Mouse (Mus musculus) cerebellum, adult 8-10 months (tissue): ENCODE measurements around the gene Lrrc3c.
"Not testable (repeated sequence)": the region's sequence is repeated elsewhere in the genome, so short reads cannot be mapped to it uniquely, and the experiment has no call there.

Source experiments
- DNase-seq: peaks from one replicate; pipeline ENCODE4 v3.0.0; 2022

Lrrc3c gene

DNA sequence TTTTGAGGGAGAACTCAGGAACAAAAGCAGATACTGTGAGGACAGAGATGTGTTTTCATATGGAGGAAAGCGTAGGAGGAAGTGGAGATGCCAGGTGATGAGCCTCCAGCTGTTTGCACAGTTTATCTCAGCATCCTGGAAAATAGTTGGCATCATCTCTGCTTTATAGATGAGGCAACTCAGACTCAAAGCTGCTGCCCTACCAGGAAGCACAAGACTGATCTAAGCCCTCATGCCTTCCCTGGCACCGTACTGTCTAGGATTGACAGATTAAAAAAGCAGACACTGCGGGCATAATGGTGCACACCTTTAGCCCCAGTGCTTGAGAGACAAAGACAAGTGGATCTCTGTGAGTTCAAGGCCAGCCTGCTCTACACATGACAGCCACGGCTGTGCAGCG lies 32.6 kb downstream of the Lrrc3c start:
- DNase-seq: no peak

DNA sequence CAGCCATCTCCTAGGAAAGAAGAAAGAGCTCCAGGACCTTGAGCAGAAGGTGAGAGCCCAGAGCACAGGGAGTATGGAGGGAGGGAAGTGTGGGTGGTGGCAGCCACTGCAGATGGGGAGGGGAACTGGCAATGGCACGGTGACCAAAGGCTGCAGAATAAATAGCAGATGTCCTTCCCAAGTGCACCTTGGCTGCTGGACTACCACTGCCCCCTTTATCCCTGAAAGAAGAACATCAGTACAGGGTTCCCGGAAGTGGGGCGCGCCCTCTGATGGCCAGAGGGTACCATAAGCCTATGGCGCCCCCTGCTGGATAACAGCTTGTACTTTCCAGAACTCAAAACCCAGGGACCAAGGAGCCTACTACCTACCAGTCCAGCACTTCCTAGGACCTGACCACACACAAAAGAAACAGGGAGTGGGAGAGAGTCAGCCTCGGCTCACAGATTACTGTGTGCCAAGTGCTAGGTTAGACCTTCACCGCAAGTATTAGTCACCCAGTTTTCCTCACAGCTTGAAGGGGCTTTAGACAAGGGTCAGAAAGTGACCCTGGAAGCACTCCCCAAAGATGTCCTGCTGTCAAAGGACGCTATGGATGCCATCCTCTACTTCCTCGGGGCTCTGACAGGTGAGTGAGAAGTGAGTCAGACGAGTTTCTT lies 37.4 kb downstream of the Lrrc3c start:
- not testable (repeated sequence) for DNase-seq

GRCm38 (mm10) chr11:98637501-98637900 lies 39.4 kb downstream of the Lrrc3c start:
- no peak for DNase-seq

- DNase-seq: no peak
These were observed 42.0 kb downstream of the Lrrc3c start for GRCm38 (mm10) chr11:98640091-98640490.

DNA sequence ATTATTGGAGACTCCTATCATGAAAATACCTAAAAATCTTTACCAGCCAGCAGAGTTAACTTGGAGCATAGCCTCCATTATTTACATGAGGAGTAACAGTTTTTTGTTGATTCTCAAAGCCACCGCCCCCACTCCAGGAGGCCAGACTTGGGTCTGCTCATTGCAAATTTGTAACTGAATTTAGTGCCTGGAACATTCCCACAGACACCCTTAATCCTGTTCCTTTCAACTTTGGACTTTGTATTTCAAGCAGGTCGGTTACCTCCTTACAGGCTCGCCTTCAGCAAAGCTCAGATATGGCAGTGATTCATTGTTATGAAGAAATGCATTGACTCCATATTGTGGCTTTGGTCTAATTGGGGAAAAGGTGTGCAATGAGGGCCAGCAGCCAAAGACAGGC lies 46.7 kb downstream of the Lrrc3c start:
- DNase-seq: no peak

GRCm38 (mm10) chr11:98645946-98646345 lies 47.9 kb downstream of the Lrrc3c start:
- no peak for DNase-seq

DNA sequence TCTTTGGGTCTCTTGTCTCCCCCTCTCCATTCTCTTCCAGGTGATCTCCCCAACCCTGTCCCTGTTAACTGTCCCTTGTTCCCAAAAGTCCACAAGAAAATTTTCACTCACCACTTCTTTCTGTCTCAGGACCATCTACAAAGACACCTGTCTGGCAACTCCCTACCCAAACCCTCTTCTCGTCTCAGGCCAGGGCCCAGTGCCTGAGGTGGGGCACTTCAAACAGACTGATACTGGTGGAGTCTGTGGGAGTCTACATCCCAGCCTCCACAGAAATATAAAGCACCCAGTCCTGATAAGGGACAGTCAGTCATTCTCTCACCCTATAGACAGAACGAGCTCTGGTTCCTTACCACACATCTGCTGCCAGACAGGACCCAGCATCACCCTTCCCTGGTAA lies 48.4 kb downstream of the Lrrc3c start, which contains the start of gene Gsdma2:
TSS of gene Gsdma2 (plus strand) at position 301 of the 400 bp plus-strand sequence.
- DNase-seq: no peak
